Mouse (Mus musculus): Measurements from ENCODE around the gene Stx12.

Gene Stx12

GRCm38 (mm10) chr4:132863012-132863411 lies 21.3 kb downstream of the Stx12 start:
- in situ Hi-C loops (cut with MboI): no loop called here

- in situ Hi-C loops (cut with MboI): no loop called here
Observed at GRCm38 (mm10) chr4:132860880-132861279, 23.4 kb downstream of the Stx12 start.

- in situ Hi-C loops (cut with MboI): no loop called here
Observed at GRCm38 (mm10) chr4:132843705-132844071, 40.6 kb downstream of the Stx12 start.

GRCm38 (mm10) chr4:132842970-132843704 lies 41.2 kb downstream of the Stx12 start, which contains the start of gene Ppp1r8:
TSS of gene Ppp1r8 (minus strand) at chr4:132843169.
- in situ Hi-C loops (cut with MboI): no loop called here

GRCm38 (mm10) chr4:132842281-132842906 lies 41.9 kb downstream of the Stx12 start:
- in situ Hi-C loops (cut with MboI): no loop called here

- in situ Hi-C loops (cut with MboI): no loop called here
Observed at GRCm38 (mm10) chr4:132841493-132841892, 42.8 kb downstream of the Stx12 start.

- in situ Hi-C loops (cut with MboI): no loop called here
Observed at GRCm38 (mm10) chr4:132823614-132824366, 60.5 kb downstream of the Stx12 start.

GRCm38 (mm10) chr4:132818442-132818841 lies 65.9 kb downstream of the Stx12 start:
- in situ Hi-C loops (cut with MboI): loop anchor here (5.0 kb wide), 1 partner anchor 41 kb away; no protein-coding TSS in a partner anchor

- in situ Hi-C loops (cut with MboI): loop anchor here (5.0 kb wide), 1 partner anchor 40 kb away; no protein-coding TSS in a partner anchor
Observed at GRCm38 (mm10) chr4:132816855-132817254, 67.5 kb downstream of the Stx12 start.

- in situ Hi-C loops (cut with MboI): loop anchor here (5.0 kb wide), 1 partner anchor 39 kb away; no protein-coding TSS in a partner anchor
Observed at GRCm38 (mm10) chr4:132816404-132816803, 67.9 kb downstream of the Stx12 start.

- in situ Hi-C loops (cut with MboI): no loop called here
Observed at GRCm38 (mm10) chr4:132809621-132810020, 74.7 kb downstream of the Stx12 start.

- in situ Hi-C loops (cut with MboI): no loop called here
Observed at GRCm38 (mm10) chr4:132807771-132808641, 76.3 kb downstream of the Stx12 start.

GRCm38 (mm10) chr4:132806620-132807191 lies 77.6 kb downstream of the Stx12 start:
- in situ Hi-C loops (cut with MboI): no loop called here

GRCm38 (mm10) chr4:132805599-132806197 lies 78.6 kb downstream of the Stx12 start:
- in situ Hi-C loops (cut with MboI): no loop called here

GRCm38 (mm10) chr4:132805146-132805545 lies 79.2 kb downstream of the Stx12 start:
- in situ Hi-C loops (cut with MboI): no loop called here

GRCm38 (mm10) chr4:132804331-132804730 lies 80.0 kb downstream of the Stx12 start:
- in situ Hi-C loops (cut with MboI): no loop called here

- in situ Hi-C loops (cut with MboI): no loop called here
Observed at GRCm38 (mm10) chr4:132803876-132804275, 80.4 kb downstream of the Stx12 start.
